Mouse (Mus musculus): ENCODE measurements around the gene Ap1g2.

The Ap1g2 gene

GRCm38 (mm10) chr14:55054191-55054749, 52.1 kb downstream of the Ap1g2 start:
- peak; percentile 76 to 78 for DNase-seq

GRCm38 (mm10) chr14:55053708-55054190, 52.6 kb downstream of the Ap1g2 start:
- peak; percentile 89 to 94 for DNase-seq

- no peak for DNase-seq
Observed at GRCm38 (mm10) chr14:55053050-55053449, 53.3 kb downstream of the Ap1g2 start.

GRCm38 (mm10) chr14:55052496-55052895, 53.9 kb downstream of the Ap1g2 start:
- DNase-seq: peak; percentile 95 to 97

Measured in cerebellum, postnatal 36 days (tissue).